Mouse (Mus musculus) forebrain, postnatal 0 days (tissue): Measurements from ENCODE around the gene Cyp2ab1. TPM values are rescaled to one million over a fixed set of nuclear protein-coding genes. Genes with fewer than 3 reads are reported as not detected.
"Not testable (repeated sequence)": the region's sequence is repeated elsewhere in the genome, so short reads cannot be mapped to it uniquely, and the experiment has no call there.

ENCODE experiments used
- ATAC-seq: fragments of 200-750 bp; cut with Nextera tagmentation; 2 replicates; pipeline ENCODE4 v1.8.0; 2017; ENCODE audit warnings: mild to moderate bottlenecking, moderate library complexity
- DNase-seq: peaks from one replicate; pipeline ENCODE4 v3.0.0-alpha.2; 2015
- H3K27ac ChIP-seq: fragments of 300-500 bp; sonication (generic); 2 replicates; pipeline ENCODE4 v1.5.1; 2014; ENCODE audit warnings: low read depth, mild to moderate bottlenecking, antibody characterized with exemption, low read length, moderate library complexity, mixed read lengths
- H3K27me3 ChIP-seq: fragments of 300-500 bp; sonication (generic); 2 replicates; pipeline ENCODE4 v1.6.1; 2014; ENCODE audit warnings: mild to moderate bottlenecking, low read length, mixed read lengths; ENCODE audit not compliant: insufficient read depth
- H3K36me3 ChIP-seq: fragments of 300-500 bp; sonication (generic); 2 replicates; pipeline ENCODE4 v1.6.1; 2014; ENCODE audit warnings: mild to moderate bottlenecking, moderate library complexity; ENCODE audit not compliant: insufficient read depth
- H3K4me1 ChIP-seq: fragments of 300-500 bp; sonication (generic); 2 replicates; pipeline ENCODE4 v1.6.1; 2014; ENCODE audit warnings: antibody characterized with exemption; ENCODE audit not compliant: insufficient read depth
- H3K4me2 ChIP-seq: fragments of 300-500 bp; sonication (generic); 2 replicates; pipeline ENCODE4 v1.6.1; 2014; ENCODE audit warnings: low read depth, mild to moderate bottlenecking, moderate library complexity
- H3K4me3 ChIP-seq: fragments of 300-500 bp; sonication (generic); 2 replicates; pipeline ENCODE4 v1.5.1; 2014; ENCODE audit warnings: low read depth, low read length, mixed read lengths
- H3K9ac ChIP-seq: fragments of 300-500 bp; sonication (generic); 2 replicates; pipeline ENCODE4 v1.6.1; 2014; ENCODE audit warnings: mild to moderate bottlenecking
- H3K9me3 ChIP-seq: fragments of 300-500 bp; sonication (generic); 2 replicates; pipeline ENCODE4 v1.6.1; 2016; ENCODE audit warnings: low read length
- CTCF ChIP-seq: sonication (generic); IDR thresholded peaks from 2 replicates; pipeline ENCODE4 v1.5.1; 2016; ENCODE audit warnings: antibody characterized with exemption, control low read depth, low read depth
- WGBS: fragments of 180-500 bp; shearing (Covaris S2); extraction: QIAGEN DNeasy Blood & Tissue Kit; methylation state at CpG from one replicate; pipeline ENCODE4 v1.1.7; 2014; 5-methylcytosine and 5-hydroxymethylcytosine counted together
- polyA plus RNA-seq: library from polyadenylated mRNA; unstranded; fragments of >200 nt; fragmentation: Nextera tagmentation; extraction: Ambion mirVana; gene quantifications from 2 replicates; pipeline ENCODE4 v1.2.1, GENCODE M21; 2015
- total RNA-seq: library from RNA; depleted of rRNA; stranded (reverse); fragments of >200 nt; gene quantifications from 2 replicates; pipeline ENCODE4 v1.2.3, GENCODE M21; 2014; rRNA removed

The Cyp2ab1 gene
- total RNA-seq = not detected in 2 replicates
- polyA plus RNA-seq = not detected in 2 replicates

DNA sequence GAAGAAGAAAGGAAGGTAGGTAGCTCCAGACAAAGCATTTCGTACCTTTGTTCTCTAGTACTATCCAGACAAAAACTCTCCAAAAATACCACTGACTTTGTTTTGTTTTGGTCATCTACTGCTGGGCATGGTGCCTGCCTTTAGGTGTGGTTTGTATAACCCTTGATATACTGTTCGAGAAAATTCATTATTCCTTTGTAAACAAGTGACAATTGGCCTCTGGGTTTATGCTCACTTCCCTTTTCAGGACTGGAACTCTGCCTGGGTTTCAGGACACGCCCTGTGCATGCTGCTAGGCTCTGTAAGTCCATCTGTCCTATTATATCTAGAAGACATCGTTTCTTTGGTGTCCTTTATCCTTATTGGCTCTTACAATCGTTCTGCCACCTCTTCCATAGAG is at the start of gene Cyp2ab1:
Cyp2ab1 (minus strand) TSS at position 119 of the 400 bp plus-strand sequence.
- 62% methylated on average over 5 of the region's 5 CpGs for WGBS
- Histone ChIP-seq H3K9ac (no peak within 1 kb of the TSS), H3K4me2 (no peak within 1 kb of the TSS), H3K4me1 (no peaks in the 10 kb centered on the region), H3K36me3 (peaks cover 14% of the 10 kb centered on the region), H3K27me3 (no peaks in the 10 kb centered on the region), H3K27ac (no peak within 1 kb of the TSS), H3K4me3 (no peak within 1 kb of the TSS), H3K9me3 (no peaks in the 10 kb centered on the region)
- TF ChIP-seq CTCF = no peak
- ATAC-seq (no peak), DNase-seq (no peak)

DNA sequence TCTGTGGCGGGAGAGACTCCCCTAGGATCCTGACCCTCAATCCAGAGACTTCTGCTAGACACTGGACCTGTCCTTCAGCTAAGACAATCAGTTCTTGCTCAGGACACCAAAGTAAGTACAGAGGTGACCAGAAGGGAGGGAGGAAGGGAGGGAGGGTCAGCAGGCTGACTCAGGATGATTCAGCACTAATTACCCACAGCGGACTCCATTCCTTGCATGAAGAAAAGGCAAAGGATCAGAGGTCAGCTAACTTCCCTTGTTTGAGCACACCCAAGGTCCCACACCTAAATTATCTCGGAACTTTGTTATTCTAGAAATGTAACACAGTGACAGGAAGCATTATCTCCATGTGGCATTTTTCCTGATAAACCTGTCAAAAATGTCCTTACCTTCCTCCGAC is 46.5 kb upstream of the Cyp2ab1 start:
- 88% methylated on average over 4 of the region's 4 CpGs for WGBS
- H3K36me3 ChIP-seq = peaks cover 88% of the 10 kb centered on the region
- DNase-seq (no peak), ATAC-seq (no peak)
- no peak overlapping the region for H3K4me3 ChIP-seq
- H3K9ac ChIP-seq = no peak overlapping the region
- no peaks in the 10 kb centered on the region for H3K9me3 ChIP-seq
- no peak overlapping the region for H3K4me2 ChIP-seq
- H3K4me1 ChIP-seq = no peaks in the 10 kb centered on the region
- H3K27ac ChIP-seq = no peak overlapping the region
- no peaks in the 10 kb centered on the region for H3K27me3 ChIP-seq
- TF ChIP-seq CTCF = no peak

DNA sequence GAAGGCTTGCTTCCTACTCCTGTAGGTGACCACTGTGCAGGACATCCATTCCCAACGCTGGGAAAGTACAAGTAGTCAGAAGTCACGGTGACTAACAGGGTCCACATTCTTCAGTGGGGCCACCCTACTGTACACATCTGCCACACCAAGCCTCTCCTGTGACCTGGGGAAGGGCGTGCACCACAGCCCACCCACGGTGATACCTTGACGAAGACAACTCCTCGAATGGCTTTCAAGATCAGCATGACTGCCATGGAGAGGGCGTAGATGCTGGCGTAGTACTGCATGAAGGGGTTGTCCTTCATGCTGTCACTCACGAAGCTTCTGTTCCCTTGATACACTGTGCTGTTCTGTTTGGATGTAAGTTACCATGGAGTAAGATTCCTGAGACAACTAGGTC is 43.0 kb upstream of the Cyp2ab1 start:
- H3K4me3 ChIP-seq = no peak overlapping the region
- no peak for ATAC-seq
- TF ChIP-seq CTCF = no peak

DNA sequence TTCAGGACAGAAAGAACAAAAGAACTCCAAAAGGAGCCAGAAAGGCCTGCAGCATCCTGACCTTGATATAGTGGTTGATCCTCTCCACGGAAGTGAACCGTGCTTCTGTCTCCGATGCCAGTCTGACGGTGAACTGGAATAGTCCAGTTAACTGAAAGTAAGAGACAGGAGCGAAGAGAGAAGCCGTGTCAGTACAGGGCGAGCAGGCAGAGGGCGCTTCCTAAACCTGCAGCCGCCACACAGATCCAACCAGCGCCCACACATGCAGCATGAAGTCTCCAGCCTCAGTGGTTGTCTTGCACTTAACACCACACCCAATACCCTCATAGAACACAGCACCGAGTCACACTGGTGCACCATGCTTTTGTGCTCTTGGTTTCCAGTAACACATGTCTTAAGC is 36.9 kb upstream of the Cyp2ab1 start:
- no peak overlapping the region for H3K4me3 ChIP-seq
- H3K9ac ChIP-seq = no peak overlapping the region
- no peaks in the 10 kb centered on the region for H3K27me3 ChIP-seq
- TF ChIP-seq CTCF = no peak
- H3K27ac ChIP-seq = no peak overlapping the region
- no peaks in the 10 kb centered on the region for H3K4me1 ChIP-seq
- DNase-seq = no peak
- peaks cover 93% of the 10 kb centered on the region for H3K36me3 ChIP-seq
- WGBS = 90% methylated on average over 11 of the region's 11 CpGs
- no peak for ATAC-seq
- H3K9me3 ChIP-seq = no peaks in the 10 kb centered on the region
- H3K4me2 ChIP-seq = no peak overlapping the region

More for the DNA sequence above, 43.0 kb upstream of the Cyp2ab1 start:
- Histone ChIP-seq H3K4me2 (no peak overlapping the region), H3K9ac (no peak overlapping the region), H3K27ac (no peak overlapping the region), H3K9me3 (no peaks in the 10 kb centered on the region), H3K36me3 (peaks cover 90% of the 10 kb centered on the region), H3K27me3 (no peaks in the 10 kb centered on the region), H3K4me1 (no peaks in the 10 kb centered on the region)
- 93% methylated on average over 9 of the region's 9 CpGs for WGBS
- DNase-seq = no peak

DNA sequence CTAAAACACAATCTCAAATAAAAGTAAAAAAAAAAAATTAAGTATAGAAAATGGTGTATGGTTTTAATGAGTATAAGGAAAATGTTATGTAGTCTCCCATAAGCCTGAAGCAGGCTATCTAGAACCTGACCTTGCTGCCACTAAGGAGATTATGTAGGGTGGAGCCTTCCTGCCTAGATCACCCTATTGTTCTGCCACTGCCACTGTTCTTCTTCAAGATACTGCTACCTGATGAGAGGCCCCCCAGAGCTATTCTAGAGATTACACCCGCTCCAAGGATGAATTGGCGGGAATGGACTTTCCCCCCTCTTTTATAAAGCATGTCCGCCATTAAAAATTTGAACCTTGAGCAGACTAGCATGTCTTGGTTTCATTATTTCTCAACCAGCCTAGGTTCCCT is 36.3 kb upstream of the Cyp2ab1 start:
- not testable (repeated sequence) for DNase-seq, ATAC-seq, H3K4me3 ChIP-seq, H3K4me1 ChIP-seq, H3K27ac ChIP-seq, H3K9me3 ChIP-seq, H3K9ac ChIP-seq, H3K4me2 ChIP-seq, H3K27me3 ChIP-seq
- 93% methylated on average over 3 of the region's 3 CpGs for WGBS
- peaks cover 92% of the 10 kb centered on the region for H3K36me3 ChIP-seq

DNA sequence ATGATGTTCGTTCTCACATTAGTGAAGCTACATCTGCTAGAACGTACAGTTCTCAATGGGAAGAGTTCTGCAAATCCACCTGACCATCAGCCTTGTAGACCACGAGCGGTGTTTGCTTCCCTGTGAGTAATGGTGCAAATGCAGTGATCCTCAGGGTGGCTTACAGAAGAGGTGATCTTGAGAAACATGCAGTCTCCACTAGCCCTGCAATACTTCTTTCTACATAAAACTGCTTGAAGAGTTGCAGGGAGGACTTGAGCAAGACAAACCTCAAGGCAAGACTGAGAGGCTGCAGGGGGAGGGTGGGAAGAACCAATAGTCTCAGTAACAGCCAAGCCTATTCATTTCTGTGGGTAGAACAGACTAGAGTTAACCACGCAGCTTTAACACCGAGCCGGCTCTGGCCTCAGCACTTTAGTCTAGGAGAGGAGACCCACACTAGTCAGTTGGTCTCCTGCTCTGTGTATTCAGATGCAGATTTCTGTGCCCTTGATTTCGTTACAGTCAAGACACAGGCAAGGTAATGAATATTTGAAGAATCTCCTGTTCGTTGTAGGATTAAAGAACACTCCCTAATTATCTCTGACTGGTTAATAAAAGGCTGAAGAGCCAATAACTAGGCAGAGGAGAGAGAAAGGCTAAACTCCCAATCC is 34.6 kb upstream of the Cyp2ab1 start:
- DNase-seq (no peak), ATAC-seq (no peak)
- H3K9me3 ChIP-seq = no peaks in the 10 kb centered on the region
- 73% methylated on average over 9 of the region's 9 CpGs for WGBS
- no peak for TF ChIP-seq CTCF
- no peaks in the 10 kb centered on the region for H3K27me3 ChIP-seq
- no peak overlapping the region for H3K4me3 ChIP-seq
- peaks cover 90% of the 10 kb centered on the region for H3K36me3 ChIP-seq
- no peak overlapping the region for H3K4me2 ChIP-seq
- H3K9ac ChIP-seq = no peak overlapping the region
- H3K27ac ChIP-seq = no peak overlapping the region
- no peaks in the 10 kb centered on the region for H3K4me1 ChIP-seq

DNA sequence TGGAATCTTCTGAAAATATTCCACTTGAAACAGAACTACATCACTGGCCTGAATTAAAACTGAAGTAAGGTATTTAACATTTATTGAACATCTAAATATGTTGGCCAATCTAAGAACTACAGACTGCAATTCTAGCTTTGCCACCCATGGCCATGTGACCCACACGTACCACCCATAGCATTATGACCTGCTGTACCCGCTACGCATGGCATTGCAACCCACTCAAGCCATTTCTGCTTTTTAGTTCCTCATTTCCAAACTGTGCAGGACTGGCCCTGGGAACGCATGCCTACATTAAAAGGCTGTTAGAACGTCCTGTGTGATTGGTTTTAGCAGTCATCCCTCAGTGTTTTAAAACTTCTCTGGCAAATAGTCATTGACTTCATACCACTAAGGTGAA is 32.6 kb upstream of the Cyp2ab1 start:
- TF ChIP-seq CTCF = no peak
- H3K9ac ChIP-seq = no peak overlapping the region
- 98% methylated on average over 5 of the region's 5 CpGs for WGBS
- H3K36me3 ChIP-seq = peaks cover 86% of the 10 kb centered on the region
- H3K4me2 ChIP-seq = no peak overlapping the region
- H3K4me1 ChIP-seq = no peaks in the 10 kb centered on the region
- H3K4me3 ChIP-seq = no peak overlapping the region
- H3K27me3 ChIP-seq = no peaks in the 10 kb centered on the region
- H3K9me3 ChIP-seq = no peaks in the 10 kb centered on the region
- no peak for ATAC-seq
- no peak overlapping the region for H3K27ac ChIP-seq
- DNase-seq = no peak

DNA sequence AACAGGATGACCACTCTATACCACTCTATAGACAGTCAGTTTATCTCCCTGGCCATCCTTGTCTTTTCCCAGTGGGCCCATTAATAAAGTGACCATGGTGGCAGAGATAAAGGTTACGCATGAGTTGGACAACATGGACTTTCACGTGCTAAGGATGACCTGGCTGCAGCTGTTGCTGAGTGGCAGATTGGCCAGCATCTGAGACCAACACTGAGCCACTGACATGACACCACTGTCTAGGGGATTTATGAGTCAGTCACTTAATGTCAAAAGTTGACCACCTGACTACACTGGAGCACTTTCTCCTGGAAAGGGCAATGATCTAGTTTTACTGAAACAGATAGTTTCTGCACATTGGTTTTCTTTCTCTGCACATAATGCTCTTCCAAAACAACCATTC is 29.6 kb upstream of the Cyp2ab1 start:
- no peaks in the 10 kb centered on the region for H3K4me1 ChIP-seq
- no peak overlapping the region for H3K4me3 ChIP-seq
- ATAC-seq (no peak), DNase-seq (no peak)
- H3K27me3 ChIP-seq = no peaks in the 10 kb centered on the region
- H3K36me3 ChIP-seq = peaks cover 75% of the 10 kb centered on the region
- H3K9me3 ChIP-seq = no peaks in the 10 kb centered on the region
- WGBS = 100% methylated on average over 2 of the region's 2 CpGs
- no peak overlapping the region for H3K4me2 ChIP-seq
- no peak for TF ChIP-seq CTCF
- no peak overlapping the region for H3K27ac ChIP-seq
- no peak overlapping the region for H3K9ac ChIP-seq
